Mouse (Mus musculus): ENCODE results near the gene Slc9a8.

Slc9a8 gene

DNA sequence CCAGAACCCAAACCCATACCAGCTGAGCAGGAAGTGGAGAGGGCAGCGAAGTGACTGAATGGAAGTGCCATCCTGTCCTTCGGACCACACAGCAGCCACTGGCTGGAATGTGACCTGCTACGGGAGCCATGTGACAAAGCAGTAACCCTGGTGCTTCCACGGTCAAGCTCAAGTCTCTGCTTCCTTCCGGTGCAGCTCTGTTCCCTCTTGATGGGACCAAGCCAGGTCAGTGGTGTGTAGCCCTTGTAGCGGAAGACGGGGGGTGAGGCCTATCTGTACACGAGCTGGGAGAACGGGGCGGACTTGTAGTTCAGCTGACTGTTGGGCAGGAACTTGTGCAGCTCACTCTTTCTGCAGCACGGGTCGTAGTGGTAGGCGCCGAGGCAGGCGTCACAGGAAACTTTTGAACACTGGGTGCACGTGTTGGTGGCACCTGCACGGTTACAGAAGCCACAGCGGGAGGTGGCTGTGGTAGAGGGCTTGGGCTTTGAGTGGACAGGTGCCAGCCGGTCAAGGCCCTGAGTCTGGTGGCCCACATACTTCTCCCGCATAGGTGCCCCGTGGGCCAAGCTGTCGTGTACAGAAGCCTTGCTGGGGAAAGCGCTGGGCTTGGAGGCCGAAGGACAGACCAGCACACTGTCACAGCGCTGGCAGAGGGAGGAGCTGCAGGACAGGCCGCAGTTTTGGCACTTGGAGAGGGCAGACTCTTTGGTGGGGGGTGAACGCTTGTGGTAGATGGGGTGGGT is 61.7 kb downstream of the Slc9a8 start:
- in situ Hi-C loops (cut with MboI, MseI) = no loop called here

DNA sequence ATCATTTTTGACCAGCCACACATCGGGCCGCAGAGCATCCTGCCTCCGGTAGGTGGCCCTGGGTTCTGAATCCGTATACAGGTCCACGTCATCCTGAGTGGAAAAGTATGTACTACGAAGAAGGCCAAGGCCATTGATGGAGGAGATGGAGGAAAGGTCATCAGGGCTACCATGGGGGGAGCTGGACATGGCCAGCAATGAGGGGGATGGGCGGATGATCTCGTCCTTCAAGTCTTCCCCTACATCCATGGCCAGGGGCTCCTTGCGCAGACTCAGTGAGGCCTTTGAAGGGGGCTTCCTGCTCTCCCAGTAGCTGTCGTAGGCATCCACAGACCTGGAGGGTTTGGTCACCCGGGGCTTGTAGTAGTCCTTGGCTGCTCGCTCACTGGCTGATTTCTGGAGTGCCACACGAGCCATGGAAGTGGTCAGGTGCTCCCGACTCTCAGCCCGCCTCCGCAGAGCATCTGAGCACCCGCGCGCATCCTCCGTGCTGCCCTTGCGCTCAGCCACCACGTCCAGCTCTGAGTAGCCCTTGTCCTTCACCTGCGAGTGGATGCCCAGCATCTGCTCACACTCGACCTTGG is 62.4 kb downstream of the Slc9a8 start:
- in situ Hi-C loops (cut with MboI, MseI) = no loop called here

DNA sequence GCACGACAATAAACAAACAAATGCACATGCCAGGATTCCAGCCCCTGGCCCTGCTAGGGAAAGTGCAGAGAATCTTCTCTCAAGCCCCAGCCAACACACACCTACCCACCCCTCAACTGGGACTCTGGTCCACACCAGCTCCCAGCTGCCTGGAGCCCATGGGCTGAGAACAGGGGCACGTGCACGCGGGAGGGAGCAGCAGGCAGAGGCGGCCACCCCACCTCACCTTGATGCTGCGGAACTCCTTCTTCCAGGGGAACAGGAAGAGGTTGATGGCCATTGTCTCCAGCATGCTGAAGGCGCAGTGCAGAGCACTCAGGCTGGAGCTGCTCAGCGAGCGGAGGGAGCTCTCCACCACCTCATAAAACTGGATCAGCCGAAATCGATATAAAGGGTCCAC is 63.4 kb downstream of the Slc9a8 start:
- in situ Hi-C loops (cut with MboI, MseI) = no loop called here

DNA sequence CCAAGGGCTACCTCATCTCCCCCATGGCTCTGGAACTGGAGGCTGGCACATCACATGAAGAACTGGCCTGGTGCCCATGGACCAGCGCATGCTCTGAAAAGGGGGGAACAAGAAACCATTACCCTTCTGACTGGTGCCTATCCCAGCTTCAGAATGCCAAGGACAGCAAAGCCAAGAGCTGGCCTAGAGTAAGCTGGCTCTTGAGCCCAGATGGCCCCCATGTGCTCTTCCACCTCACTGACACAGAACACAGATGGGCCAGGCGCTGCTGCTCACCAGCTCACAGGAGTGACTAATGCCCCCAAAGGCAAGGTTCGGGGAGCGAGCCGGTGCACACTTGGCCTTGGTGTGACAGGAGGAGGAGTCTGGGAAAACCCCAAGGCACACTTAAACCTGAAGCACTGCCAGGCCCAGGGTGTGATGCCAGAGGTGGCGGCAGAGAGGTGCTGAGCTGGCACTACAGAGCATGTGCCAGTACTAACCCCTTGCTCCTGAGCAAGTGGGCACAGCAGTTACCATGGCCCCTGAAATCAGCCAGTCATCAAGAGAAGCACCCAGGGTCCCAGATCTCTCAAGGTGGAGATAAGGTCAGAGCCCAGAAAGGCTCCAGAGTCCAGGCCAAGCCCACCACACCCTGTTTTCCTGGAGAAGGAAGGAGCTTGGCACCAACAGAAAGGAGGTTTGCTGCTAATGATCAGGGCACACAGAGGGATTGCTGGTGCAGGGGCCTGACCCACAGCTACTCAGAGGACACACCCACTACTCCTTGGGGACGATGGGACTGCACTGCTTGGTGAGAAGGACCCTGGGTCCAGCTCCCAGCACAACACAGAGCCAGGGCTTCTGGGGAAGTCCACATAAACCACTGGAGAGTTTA is 64.2 kb downstream of the Slc9a8 start:
- in situ Hi-C loops (cut with MboI, MseI) = no loop called here

DNA sequence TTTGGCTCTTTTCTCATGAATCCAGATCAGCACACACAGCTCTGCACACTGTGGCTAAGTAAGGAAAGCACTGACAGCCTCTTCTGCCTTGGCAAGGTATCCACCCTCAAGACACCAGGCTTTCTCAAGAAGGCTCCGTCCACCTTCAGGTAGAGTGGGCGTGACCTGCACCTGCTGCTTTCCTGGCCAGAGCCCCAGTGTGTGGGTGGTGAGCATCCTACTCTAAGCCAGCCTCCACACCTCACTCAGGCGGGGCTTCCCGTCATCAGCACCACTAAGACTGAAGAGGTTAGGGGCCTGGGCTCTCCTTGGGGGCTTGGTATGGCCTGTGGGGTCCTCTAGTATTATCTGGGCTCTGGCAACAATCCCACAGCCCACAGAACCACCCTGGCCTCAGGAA is 65.1 kb downstream of the Slc9a8 start:
- in situ Hi-C loops (cut with MboI, MseI) = no loop called here

DNA sequence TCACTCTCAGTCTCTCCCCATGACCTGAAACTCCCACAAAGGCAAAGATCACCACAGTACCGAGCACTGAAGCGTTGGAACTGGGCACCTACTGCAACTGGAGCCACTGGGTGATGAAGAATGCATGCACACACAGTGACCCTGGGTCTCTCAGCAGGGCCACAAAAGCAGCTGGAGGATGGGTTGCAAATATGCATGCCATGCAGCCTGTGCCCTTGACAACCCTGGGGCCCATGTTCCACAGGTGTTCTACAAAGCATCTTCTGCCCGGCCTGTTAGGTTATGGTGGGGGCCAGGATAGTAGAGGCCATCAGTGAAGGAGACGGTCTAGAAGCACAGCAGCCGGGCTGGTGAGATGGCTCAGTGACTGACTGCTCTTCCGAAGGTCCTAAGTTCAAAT is 66.0 kb downstream of the Slc9a8 start:
- in situ Hi-C loops (cut with MboI, MseI) = no loop called here

DNA sequence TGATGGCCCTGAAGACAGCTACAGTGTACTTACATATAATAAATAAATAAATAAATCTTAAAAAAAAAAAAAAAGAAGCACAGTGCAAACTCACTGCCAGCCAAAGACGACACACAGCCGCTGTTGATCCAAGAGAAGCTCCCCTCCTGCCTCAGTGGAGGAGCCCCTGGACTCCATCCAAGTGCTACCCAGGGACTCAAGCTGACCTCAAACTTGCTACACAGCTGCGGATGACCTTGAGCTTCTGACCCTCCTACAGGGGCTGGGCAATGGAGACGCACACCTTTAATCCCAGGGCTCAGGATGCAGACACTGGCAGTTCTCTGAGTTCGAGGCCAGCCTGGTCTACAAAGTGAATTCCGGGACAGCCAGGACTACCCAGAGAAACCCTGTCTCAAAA is 66.5 kb downstream of the Slc9a8 start:
- in situ Hi-C loops (cut with MboI, MseI) = no loop called here

DNA sequence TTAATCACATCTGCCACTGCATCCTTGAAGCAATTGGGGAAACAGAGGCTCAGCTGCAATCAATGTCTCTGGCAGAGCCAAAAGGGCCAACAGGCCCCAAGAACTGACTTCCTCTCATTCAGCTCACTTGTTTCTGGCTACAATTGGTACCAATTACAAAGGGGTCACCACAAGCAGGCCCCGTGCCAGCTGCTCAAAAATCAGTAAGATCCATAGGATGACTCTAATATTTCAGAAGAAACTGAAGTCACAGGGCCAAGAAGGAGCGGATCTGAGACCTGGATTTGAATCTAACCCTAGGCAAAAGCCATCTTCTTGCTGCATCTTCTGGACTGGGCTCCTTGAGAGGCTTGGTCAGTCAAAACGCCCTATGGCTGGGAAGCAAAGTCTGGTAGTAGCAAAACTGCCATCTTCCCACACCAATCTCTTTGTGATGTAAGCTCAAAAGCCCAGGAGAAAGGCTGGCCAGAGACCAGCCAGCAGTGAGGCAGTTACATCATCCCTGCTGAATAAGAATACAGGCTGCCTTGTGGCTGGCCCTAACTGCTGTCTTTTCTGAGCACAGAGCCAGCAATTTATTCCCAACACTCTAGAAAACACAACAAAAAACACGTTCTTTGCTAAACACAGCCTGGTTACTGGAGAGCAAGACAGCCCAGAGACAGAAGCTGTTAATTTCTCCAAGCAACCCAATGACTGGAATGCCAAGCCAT is 69.5 kb downstream of the Slc9a8 start:
- in situ Hi-C loops (cut with MboI, MseI) = loop anchor here in 1 of 2 experiments (10.0 kb wide), 1 partner anchor 426 kb away; the partner anchor contains the start of gene Znfx1

DNA sequence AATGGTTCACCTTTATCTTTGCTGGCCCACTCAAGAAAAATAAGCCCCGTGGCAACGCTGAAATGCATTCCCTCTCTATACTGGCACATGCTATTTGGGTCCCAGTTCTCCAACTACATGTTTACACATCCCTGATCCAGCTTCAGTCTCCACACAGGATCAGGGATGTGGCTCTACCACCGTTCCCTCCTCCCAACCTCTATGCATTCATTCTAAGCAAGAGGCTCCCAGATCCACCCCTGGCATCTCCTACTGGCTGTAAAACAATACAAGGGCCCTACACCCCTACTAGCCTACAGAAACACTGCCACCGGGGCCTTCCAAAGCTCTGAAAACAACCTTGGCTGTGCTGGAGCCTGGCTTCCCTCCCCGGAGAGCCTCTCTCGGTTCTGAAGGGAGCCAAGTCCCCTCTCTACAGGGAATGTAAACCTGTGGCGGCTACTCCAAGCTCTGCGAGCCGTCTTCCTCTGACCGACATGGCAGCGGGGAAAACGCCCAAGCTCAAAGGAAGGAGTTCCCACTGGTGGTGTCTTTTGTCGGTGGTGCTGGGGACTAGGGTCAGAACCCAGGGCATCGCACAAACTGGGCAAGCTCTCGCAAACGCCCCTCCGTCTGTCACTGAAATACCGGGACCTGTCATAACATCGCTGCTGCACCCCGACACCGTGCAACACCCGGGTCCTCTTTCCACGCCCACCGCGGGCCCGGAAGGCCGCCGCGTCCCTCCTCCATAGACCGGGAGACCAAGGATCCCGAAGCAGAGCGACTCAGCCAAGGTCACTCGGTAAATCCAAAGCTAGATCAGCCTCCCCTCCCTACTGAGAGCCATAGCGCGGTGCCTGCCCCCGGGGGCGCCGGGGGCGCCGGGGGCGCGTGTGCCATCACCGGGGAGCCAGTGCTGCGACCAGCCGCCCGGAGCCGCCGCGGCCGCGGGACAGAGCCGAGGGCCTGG is 70.5 kb downstream of the Slc9a8 start, which contains the start of gene Rnf114:
TSS of gene Rnf114 (plus strand) at position 889 of the 952 bp plus-strand sequence.
- in situ Hi-C loops (cut with MboI, MseI) = loop anchor here in 1 of 2 experiments (10.0 kb wide), 1 partner anchor 427 kb away; the partner anchor contains the start of gene Znfx1

DNA sequence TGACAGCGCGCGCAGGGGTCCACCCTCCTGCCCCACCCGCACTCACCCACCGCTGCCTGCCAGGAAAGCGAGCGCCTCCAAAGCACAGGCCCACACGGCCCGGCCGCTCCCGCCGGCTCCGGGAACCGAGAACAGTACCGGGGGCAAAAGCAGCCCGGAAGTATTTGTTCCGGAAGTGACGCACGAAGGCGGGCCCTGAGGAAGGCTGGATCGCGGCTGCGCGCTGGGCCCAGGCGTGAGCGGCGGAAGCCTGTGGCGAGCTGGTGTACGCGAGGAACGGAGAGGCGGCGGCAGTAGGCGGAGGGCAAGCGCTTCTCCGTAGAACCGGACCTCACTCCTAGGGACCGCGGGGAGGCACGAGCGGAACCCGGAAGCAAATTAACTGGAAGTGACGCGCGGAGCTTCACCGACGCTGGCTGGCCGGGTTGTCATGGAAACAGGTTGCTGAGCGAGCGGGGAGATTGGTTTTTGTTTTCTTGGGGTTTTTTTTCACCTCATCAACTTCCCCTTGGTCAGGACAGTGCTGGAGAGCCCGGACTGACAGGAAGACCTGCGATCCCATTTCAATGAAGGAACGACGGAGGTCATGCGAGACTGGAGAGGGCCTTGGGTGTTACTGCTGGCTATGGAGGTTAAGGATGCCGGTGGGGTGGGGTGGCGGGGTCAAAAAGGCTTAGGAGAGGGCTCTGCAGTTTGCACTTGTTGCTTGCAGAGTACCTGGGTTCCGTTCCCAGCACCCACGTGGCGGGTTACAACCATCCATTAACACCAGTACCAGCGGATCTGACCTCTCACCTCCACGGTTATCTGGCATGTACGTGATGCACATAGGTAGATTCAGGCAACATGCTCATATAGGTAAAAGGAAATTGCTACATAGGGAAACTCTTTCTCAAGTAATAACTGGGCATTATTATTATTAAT is 71.5 kb downstream of the Slc9a8 start, which contains the start of gene Spata2:
TSS of gene Spata2 (minus strand) at position 175 of the 924 bp plus-strand sequence.
- in situ Hi-C loops (cut with MboI, MseI) = loop anchor here in 1 of 2 experiments (10.0 kb wide), 1 partner anchor 428 kb away; the partner anchor contains the start of gene Znfx1

DNA sequence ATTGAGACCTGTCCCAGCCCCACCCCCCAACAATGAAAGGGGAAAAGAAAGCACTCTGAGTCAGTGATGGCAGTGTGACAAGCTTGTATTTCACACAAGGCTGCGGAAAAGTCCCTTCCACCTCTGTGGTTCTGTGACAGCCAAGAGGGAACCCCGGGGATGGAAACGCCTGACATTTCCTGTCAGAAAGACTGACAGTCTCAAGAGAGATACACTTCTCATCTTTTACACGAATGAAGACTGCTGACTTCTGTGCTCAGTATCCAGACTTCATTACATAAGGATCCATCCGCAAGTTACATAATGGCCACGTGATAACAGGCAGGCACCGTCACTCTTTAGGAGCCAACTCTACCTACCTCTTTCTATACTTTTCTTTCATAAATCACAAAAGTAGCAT is 74.9 kb downstream of the Slc9a8 start:
- in situ Hi-C loops (cut with MboI, MseI) = loop anchor here in 1 of 2 experiments (10.0 kb wide), 1 partner anchor 432 kb away; the partner anchor contains the start of gene Znfx1

DNA sequence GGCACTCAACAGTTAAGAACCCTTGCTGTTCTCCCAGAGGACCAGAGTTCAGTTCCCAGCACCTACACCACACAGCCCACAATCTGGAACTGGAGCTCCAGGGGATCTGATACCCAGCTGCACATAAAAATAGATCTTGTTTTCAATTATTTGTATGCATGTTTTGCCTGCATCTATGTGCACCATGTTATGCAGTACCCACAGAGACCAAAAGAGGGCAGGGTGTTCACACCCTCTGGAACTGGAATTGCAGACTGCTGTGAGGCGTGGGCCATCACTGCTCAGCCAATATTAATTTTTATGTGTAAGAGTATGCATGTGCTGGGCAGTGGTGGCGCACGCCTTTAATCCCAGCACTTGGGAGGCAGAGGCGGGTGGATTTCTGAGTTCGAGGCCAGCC is 75.8 kb downstream of the Slc9a8 start:
- in situ Hi-C loops (cut with MboI, MseI) = loop anchor here in 1 of 2 experiments (10.0 kb wide), 1 partner anchor 432 kb away; the partner anchor contains the start of gene Znfx1

DNA sequence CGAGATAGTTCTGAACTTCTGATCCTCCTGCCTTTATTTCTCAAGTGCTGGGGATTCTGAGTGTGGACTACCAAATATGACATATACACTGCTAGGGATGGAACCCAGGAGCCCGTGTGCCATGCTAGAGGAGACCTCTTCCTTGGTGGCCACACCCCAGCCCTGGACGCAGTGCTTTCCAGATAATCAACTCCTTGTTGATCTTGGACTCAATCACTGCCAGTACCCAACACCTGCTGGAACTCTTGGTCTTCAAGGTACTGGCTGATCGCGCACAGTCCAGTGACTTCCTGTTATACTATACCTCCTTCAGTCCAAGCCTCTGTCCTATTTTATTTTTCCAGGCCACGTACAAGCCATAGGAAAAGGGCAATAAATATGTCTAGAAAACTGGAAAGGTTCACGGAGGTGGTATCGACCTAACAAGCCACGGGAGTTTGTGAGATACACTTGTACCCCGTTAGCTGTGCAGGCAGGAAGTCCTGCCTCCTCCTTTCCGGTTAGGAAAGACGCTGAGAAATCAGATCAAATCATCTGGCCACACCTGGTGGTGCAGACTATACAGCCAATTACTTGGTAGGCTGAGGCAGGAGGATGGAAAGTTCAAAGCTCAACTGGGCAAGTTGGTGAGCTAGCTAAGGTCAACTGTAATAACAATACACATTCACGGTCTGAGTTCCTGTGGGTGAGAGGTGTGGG is 81.2 kb downstream of the Slc9a8 start:
- in situ Hi-C loops (cut with MboI, MseI) = loop anchor here in 1 of 2 experiments (25.0 kb wide), 1 partner anchor 1540 kb away; no protein-coding TSS in a partner anchor

DNA sequence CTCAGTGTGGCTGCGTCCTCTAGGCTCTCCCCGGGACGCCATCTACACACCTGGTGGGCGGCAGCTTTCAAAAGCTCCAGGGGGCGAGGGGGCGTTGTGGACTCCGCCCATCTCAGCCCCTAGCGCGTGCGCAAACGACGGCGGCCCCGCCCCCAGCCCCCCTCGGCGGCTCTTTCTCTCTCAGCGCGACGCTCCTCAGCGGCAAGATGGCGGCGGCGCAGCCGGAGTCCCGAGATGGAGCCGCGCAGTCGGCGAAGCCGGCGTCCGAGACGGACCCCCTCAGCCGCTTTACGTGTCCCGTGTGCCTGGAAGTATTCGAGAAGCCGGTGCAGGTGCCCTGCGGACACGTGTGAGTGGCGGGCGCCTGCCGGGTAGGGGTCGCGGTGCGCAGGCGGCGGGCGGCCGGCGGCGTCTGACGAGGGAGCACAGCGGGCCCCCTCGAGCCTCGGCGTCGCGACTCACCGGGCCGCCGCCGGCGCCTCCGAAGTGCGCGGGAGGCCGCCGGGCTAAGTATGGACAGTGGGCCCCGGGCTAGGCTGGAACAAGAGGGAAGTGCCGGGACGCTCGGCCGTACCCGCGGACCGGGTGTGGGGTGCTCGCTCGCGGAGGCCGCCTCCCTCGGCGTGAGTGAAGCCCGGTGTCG is 81.9 kb downstream of the Slc9a8 start:
- in situ Hi-C loops (cut with MboI, MseI) = loop anchor here in 1 of 2 experiments (25.0 kb wide), 1 partner anchor 1541 kb away; no protein-coding TSS in a partner anchor

DNA sequence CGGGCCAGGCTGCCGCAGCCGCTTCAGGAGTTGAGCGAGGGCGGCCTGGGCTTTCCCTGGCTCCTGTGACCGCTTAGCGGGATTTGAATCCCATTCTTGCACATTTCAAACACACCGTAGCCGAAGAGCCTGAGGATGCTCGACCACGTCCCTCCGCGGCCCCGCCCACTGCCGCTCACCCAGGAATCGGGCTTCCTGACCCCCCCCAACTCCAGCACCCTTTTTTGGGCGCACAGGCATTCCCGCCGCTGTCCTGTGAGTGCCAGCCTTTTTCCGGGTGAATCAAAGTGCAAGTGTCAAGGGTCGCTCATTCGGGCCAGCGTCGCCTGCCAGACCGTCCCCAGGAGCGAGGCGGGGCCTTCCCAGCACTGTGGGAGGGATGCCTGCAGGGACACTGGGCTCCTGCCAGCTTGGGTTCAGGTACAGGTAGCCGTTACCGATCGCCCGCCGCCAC is 82.4 kb downstream of the Slc9a8 start:
- in situ Hi-C loops (cut with MboI, MseI) = loop anchor here in 1 of 2 experiments (25.0 kb wide), 1 partner anchor 1542 kb away; no protein-coding TSS in a partner anchor

DNA sequence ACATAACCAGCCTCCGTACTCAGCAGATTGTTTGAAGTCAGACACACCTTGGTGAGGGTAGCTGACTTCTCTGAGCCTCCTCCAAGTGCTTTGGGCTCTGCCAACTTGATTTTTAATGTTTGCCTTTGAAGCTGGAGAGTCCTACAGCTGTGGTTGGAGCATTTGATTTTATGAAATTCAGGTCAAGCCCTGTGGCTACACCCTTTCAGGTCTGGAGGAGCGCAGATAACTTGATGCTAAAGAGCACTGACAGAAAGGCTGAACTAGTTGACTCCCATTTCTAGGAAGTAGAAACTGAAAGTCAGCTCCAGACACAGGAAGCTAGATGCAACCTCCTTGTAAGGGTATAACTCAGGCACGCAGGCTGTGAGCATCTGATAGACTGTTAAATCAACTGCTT is 83.6 kb downstream of the Slc9a8 start:
- in situ Hi-C loops (cut with MboI, MseI) = loop anchor here in 1 of 2 experiments (5.0 to 25.0 kb wide), 2 partner anchors 83 to 1543 kb away; partner anchors contain the start of gene Slc9a8
